In the genomic region with DNA sequence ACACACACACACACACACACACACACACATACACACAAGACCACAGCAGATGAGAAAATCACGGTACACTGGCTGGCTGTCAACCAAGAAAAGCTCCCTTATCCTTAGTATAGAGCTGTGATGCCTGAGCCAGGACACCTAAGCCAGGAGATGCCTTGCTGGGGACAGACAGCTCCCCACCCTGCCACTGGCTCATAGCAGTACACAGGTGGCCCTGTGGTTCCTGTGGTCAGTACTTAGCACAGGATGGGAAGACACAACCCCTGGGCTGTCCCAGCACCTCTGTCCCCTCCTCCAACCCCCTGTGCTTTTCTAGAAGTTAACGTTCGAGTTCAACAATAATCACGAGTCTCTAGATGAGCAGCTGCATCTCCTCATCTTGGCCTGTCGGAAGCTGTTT, we compare ENCODE assay signal across 25 mouse cellular contexts. TPM values are rescaled to one million over a fixed set of nuclear protein-coding genes. Genes with fewer than 3 reads are reported as not detected.
DNase-seq lines count a peak whose midpoint lies in the region; TF ChIP-seq lines count a peak whose summit lies in the region.
"Had no signal": no experiment of that assay in that cellular context is flagged by ENCODE, and none has a peak within 500 bp of the region (broad histone marks: within the 10 kb centered on the region; RNA-seq: fewer than 3 reads in every experiment).

No protein-coding gene starts in this region.

- peaks cover 5% of the 10 kb centered on the region for H3K27me3 ChIP-seq in CH12.LX (replicated peaks)
- peaks cover 3 to 8% of the 10 kb centered on the region in 2 experiments; a peak in 3 of 4 replicates for H3K27me3 ChIP-seq in MEL (ENCODE audit: control insufficient read depth in 1 of 2, insufficient read depth in 2 of 2, low read length in 2 of 2)

- no peak overlapping the region for H3K4me3 ChIP-seq in CH12.LX (replicated peaks in 1 of 3; ENCODE audit: low read depth in 2 of 3, low read length in 2 of 3, poor library complexity in 1 of 3)
- no peak overlapping the region for H3K4me3 ChIP-seq in MEL (ENCODE audit: control insufficient read depth in 1 of 2, insufficient read depth in 1 of 2, low read depth in 2 of 2, low read length in 2 of 2)
- H3K4me3 ChIP-seq: embryonic facial prominence, embryonic 10.5 days; embryonic facial prominence, embryonic 12.5 days; forebrain, embryonic 13.5 days; forebrain, embryonic 15.5 days had no signal

- no peak overlapping the region for H3K4me2 ChIP-seq in CH12.LX (ENCODE audit: insufficient read depth, low read depth, poor library complexity, severe bottlenecking)
- H3K4me2 ChIP-seq: embryonic facial prominence, embryonic 12.5 days; forebrain, embryonic 13.5 days; forebrain, embryonic 15.5 days had no signal

- no peak for TF ChIP-seq RAD21 in CH12.LX (IDR thresholded peaks at IDR 0.05; ENCODE audit: low read depth, low read length)
- TF ChIP-seq RAD21 in MEL (IDR thresholded peaks at IDR 0.05; ENCODE audit: low read depth, low read length) = no peak

- intact Hi-C loops in heart, postnatal 14 days (cut with DNase I) = no loop called here

- H3K79me2 ChIP-seq in CH12.LX (replicated peaks; ENCODE audit: control insufficient read depth, extremely low read depth, insufficient read depth, poor library complexity, severe bottlenecking) (no peaks in the 10 kb centered on the region), MEL (ENCODE audit: control insufficient read depth, insufficient read depth, low read length, poor library complexity) (no peaks in the 10 kb centered on the region)

- H3K36me3 ChIP-seq in CH12.LX (replicated peaks in 1 of 2; ENCODE audit: control insufficient read depth in 1 of 2, insufficient read depth in 1 of 2, low read length in 1 of 2) (no peaks in the 10 kb centered on the region), MEL (ENCODE audit: control insufficient read depth in 1 of 2, insufficient read depth in 2 of 2, low read length in 2 of 2) (no peaks in the 10 kb centered on the region)
- H3K36me3 ChIP-seq: embryonic facial prominence, embryonic 10.5 days; embryonic facial prominence, embryonic 12.5 days; forebrain, embryonic 15.5 days; G1E had no signal

- DNase-seq in heart, adult 11 months = peak; percentile 71
- no peak for DNase-seq in heart, postnatal 14 days
- DNase-seq in CH12.LX (ENCODE audit: extremely low read depth) = no peak
- DNase-seq in MEL (ENCODE audit: low read depth, low spot score) = peak; percentile 2
- no peak for DNase-seq in thymus, adult 18-20 months
- DNase-seq: adrenal gland, adult 2 months; adrenal gland, postnatal 10 days; adrenal gland, postnatal 25 days; cerebellum, adult 11 months; cerebellum, adult 18-20 months; cerebellum, adult 8-10 months; cerebellum, adult 9-11 months; cerebellum, postnatal 14 days; cerebellum, postnatal 36 days; forebrain, postnatal 0 days had no signal

- in situ Hi-C loops in CH12.LX (cut with MboI; ENCODE audit: low pct_ligation_motif_present, low pct_unique_long_range_greater_than_20kb, low sequenced_read_pairs) = loop anchor here (10.0 kb wide), 1 partner anchor 93 kb away; no protein-coding TSS in a partner anchor

- TF ChIP-seq CTCF in CH12.LX (conservative IDR thresholded peaks at IDR 0.05 in 1 of 2, IDR thresholded peaks at IDR 0.05 in 1 of 2; ENCODE audit: low read depth in 2 of 2, low read length in 2 of 2) (no peak), MEL (IDR thresholded peaks at IDR 0.05 in 2 of 3, conservative IDR thresholded peaks at IDR 0.05 in 1 of 3; ENCODE audit: control insufficient read depth in 1 of 3, insufficient read depth in 1 of 3, low read depth in 2 of 3, low read length in 3 of 3, poor library complexity in 1 of 3, severe bottlenecking in 1 of 3) (no peak)

- no peak for TF ChIP-seq EP300 in CH12.LX (IDR thresholded peaks at IDR 0.05; ENCODE audit: low read length)
- TF ChIP-seq EP300 in MEL (IDR thresholded peaks at IDR 0.05; ENCODE audit: low read depth in 1 of 2, low read length in 2 of 2) = no peak

- H3K27ac ChIP-seq in CH12.LX (ENCODE audit: insufficient read depth, low read depth) (no peak overlapping the region), MEL (ENCODE audit: control insufficient read depth, low read depth, low read length) (no peak overlapping the region)
- H3K27ac ChIP-seq: embryonic facial prominence, embryonic 10.5 days; embryonic facial prominence, embryonic 12.5 days; forebrain, embryonic 13.5 days; forebrain, embryonic 15.5 days had no signal

- H3K9me3 ChIP-seq in CH12.LX (replicated peaks; ENCODE audit: low read length) = no peaks in the 10 kb centered on the region
- H3K9me3 ChIP-seq in MEL (replicated peaks; ENCODE audit: insufficient read depth, low read length) = no peaks in the 10 kb centered on the region
- H3K9me3 ChIP-seq: embryonic facial prominence, embryonic 10.5 days; embryonic facial prominence, embryonic 12.5 days; forebrain, embryonic 13.5 days; forebrain, embryonic 15.5 days; G1E had no signal

- no peak for TF ChIP-seq POLR2A in CH12.LX (IDR thresholded peaks at IDR 0.05; ENCODE audit: low read depth, low read length)
- no peak for TF ChIP-seq POLR2A in MEL (IDR thresholded peaks at IDR 0.05; ENCODE audit: control insufficient read depth in 1 of 2, insufficient read depth in 1 of 2, low read depth in 1 of 2, low read length in 2 of 2, poor library complexity in 1 of 2)

- H3K4me1 ChIP-seq in CH12.LX (ENCODE audit: control insufficient read depth in 1 of 2, insufficient read depth in 2 of 2) (peaks cover 0 to 4% of the 10 kb centered on the region in 2 experiments; a peak in 2 of 4 replicates), MEL (ENCODE audit: control insufficient read depth in 1 of 2, insufficient read depth in 2 of 2, low read length in 2 of 2) (no peaks in the 10 kb centered on the region)
- H3K4me1 ChIP-seq: embryonic facial prominence, embryonic 12.5 days had no signal

- H3K9ac ChIP-seq in CH12.LX (ENCODE audit: insufficient read depth, low read depth) = no peak overlapping the region
- no peak overlapping the region for H3K9ac ChIP-seq in MEL (ENCODE audit: control insufficient read depth, low read depth, low read length, poor library complexity, severe bottlenecking)
- H3K9ac ChIP-seq: embryonic facial prominence, embryonic 12.5 days; forebrain, embryonic 13.5 days; forebrain, embryonic 15.5 days; forebrain, postnatal 0 days had no signal

- dilution Hi-C loops in CH12.LX (cut with MboI; ENCODE audit: extremely low pct_ligation_motif_present, extremely low pct_unique_long_range_greater_than_20kb, low sequenced_read_pairs) = no loop called here

TF ChIP-seq in CH12.LX, 34 proteins besides CTCF, POLR2A, EP300 and RAD21:
- TF ChIP-seq TCF12 (IDR thresholded peaks at IDR 0.05; ENCODE audit: low read depth, low read length) (0 out of 2 replicates have a peak, but pooled peaks have one; percentile 31), TBP (conservative IDR thresholded peaks at IDR 0.05; ENCODE audit: low read depth, low read length) (no peak)
TF ChIP-seq in CH12.LX: peak in this region for 1.

TF ChIP-seq in MEL, 35 proteins besides CTCF, POLR2A, EP300 and RAD21 (continues in another document):
- TF ChIP-seq CHD2 (IDR thresholded peaks at IDR 0.05; ENCODE audit: low read length) (no peak), ETS1 (IDR thresholded peaks at IDR 0.05; ENCODE audit: low read depth, low read length) (no peak), ZC3H11A (IDR thresholded peaks at IDR 0.05; ENCODE audit: low read depth, low read length) (no peak), E2F4 (IDR thresholded peaks at IDR 0.05; ENCODE audit: borderline replicate concordance, low read depth, low read length) (no peak), ZMIZ1 (IDR thresholded peaks at IDR 0.05; ENCODE audit: low read depth, low read length) (no peak), ZKSCAN1 (IDR thresholded peaks at IDR 0.05; ENCODE audit: low read depth, low read length) (no peak), GABPA (IDR thresholded peaks at IDR 0.05; ENCODE audit: low read depth, low read length) (no peak), MXI1 (IDR thresholded peaks at IDR 0.05; ENCODE audit: low read depth, low read length) (no peak), MAX (IDR thresholded peaks at IDR 0.05; ENCODE audit: low read length) (no peak), TCF12 (IDR thresholded peaks at IDR 0.05; ENCODE audit: low read depth, low read length) (no peak), MYB (IDR thresholded peaks at IDR 0.05; ENCODE audit: low read depth, low read length) (no peak), TAL1 (IDR thresholded peaks at IDR 0.05; ENCODE audit: low read length) (no peak), HCFC1 (IDR thresholded peaks at IDR 0.05; ENCODE audit: low read depth, low read length) (no peak), MAZ (IDR thresholded peaks at IDR 0.05; ENCODE audit: low read depth, low read length) (no peak), ZNF384 (IDR thresholded peaks at IDR 0.05; ENCODE audit: low read depth, low read length) (no peak)

RNA-seq across cellular contexts. Expression of a gene that starts 3.8 kb away (rescaled TPM):
- not detected for total RNA-seq in heart, postnatal 14 days (2021)
- total RNA-seq in CH12.LX (2012; rRNA removed) = not detected in 2 replicates
- total RNA-seq in CH12.LX (2014; rRNA removed) = not detected in 2 replicates
- polyA plus RNA-seq in CH12.LX (2012; ENCODE audit: insufficient read length, low read depth) = 0.13 TPM in 1 of 2 replicates, not detected in the other
- not detected in 2 replicates for total RNA-seq in MEL (2012; rRNA removed)
- polyA plus RNA-seq in MEL (2012; ENCODE audit: insufficient read depth in 1 of 2, insufficient read length in 2 of 2, low read depth in 1 of 2, low replicate concordance in 2 of 2, missing spikeins in 1 of 2) = not detected
- total RNA-seq: adrenal gland, adult 2 months; adrenal gland, postnatal 10 days; adrenal gland, postnatal 4 days; forebrain, postnatal 0 days had no signal
- polyA plus RNA-seq: brain, embryonic 14.5 days; C2C12; cortical plate, adult 2 months; embryonic facial prominence, embryonic 10.5 days; embryonic facial prominence, embryonic 12.5 days; embryonic facial prominence, embryonic 14.5 days; forebrain, embryonic 13.5 days; forebrain, embryonic 15.5 days; forebrain, postnatal 0 days; G1E had no signal

RNA-seq across cellular contexts. Expression of a gene that starts 16.6 kb away (rescaled TPM):
- 10 to 100 TPM in 1 of 2 experiments, 1 to 10 TPM in 1; 8.9 to 10.7 TPM for total RNA-seq in heart, postnatal 14 days (2021)
- 2.5 and 3.0 TPM in 2 replicates for total RNA-seq in CH12.LX (2012; rRNA removed)
- total RNA-seq in CH12.LX (2014; rRNA removed) = 2.8 and 4.1 TPM in 2 replicates
- polyA plus RNA-seq in CH12.LX (2012; ENCODE audit: insufficient read length, low read depth) = 9.6 TPM in 2 replicates
- 0.56 and 1.0 TPM in 2 replicates for total RNA-seq in MEL (2012; rRNA removed)
- polyA plus RNA-seq in MEL (2012; ENCODE audit: insufficient read depth in 1 of 2, insufficient read length in 2 of 2, low read depth in 1 of 2, low replicate concordance in 2 of 2, missing spikeins in 1 of 2) = 1 to 10 TPM in 1 of 2 experiments, not detected in 1; 1.8 TPM

RNA-seq across cellular contexts. Expression of a gene that starts 44.2 kb away (rescaled TPM):
- under 1 TPM in 1 of 2 experiments, not detected in 1; 0.26 TPM for total RNA-seq in heart, postnatal 14 days (2021)
- total RNA-seq in CH12.LX (2012; rRNA removed) = 0.08 TPM in 1 of 2 replicates, not detected in the other
- not detected in 2 replicates for total RNA-seq in CH12.LX (2014; rRNA removed)
- polyA plus RNA-seq in CH12.LX (2012; ENCODE audit: insufficient read length, low read depth) = not detected in 2 replicates
- not detected in 2 replicates for total RNA-seq in MEL (2012; rRNA removed)
- not detected for polyA plus RNA-seq in MEL (2012; ENCODE audit: insufficient read depth in 1 of 2, insufficient read length in 2 of 2, low read depth in 1 of 2, low replicate concordance in 2 of 2, missing spikeins in 1 of 2)
- total RNA-seq: G1E had no signal
- polyA plus RNA-seq: C2C12, G1E had no signal

RNA-seq across cellular contexts. Expression of a gene that starts 51.0 kb away (rescaled TPM):
- total RNA-seq in heart, postnatal 14 days (2021) = not detected
- total RNA-seq in CH12.LX (2012; rRNA removed) (not detected in 2 replicates), CH12.LX (2014; rRNA removed) (not detected in 2 replicates), MEL (2012; rRNA removed) (not detected in 2 replicates)
- polyA plus RNA-seq in CH12.LX (2012; ENCODE audit: insufficient read length, low read depth) (not detected in 2 replicates), MEL (2012; ENCODE audit: insufficient read depth in 1 of 2, insufficient read length in 2 of 2, low read depth in 1 of 2, low replicate concordance in 2 of 2, missing spikeins in 1 of 2) (not detected)
- polyA plus RNA-seq: G1E had no signal

Comparison
In these comparisons a context has a peak if more than half of its experiments do, and no peak if none do; other contexts are left out.
1. DNase-seq: peak in heart, adult 11 months (single experiment) and MEL (single experiment); none in heart, postnatal 14 days (0 of 2), CH12.LX (single experiment) and thymus, adult 18-20 months (0 of 2).